8 mouse cellular contexts compared by ENCODE assay signal in genomic region chr8:83665969-83666865, GRCm38 (mm10). TPM values are rescaled to one million over a fixed set of nuclear protein-coding genes. Genes with fewer than 3 reads are reported as not detected.
DNase-seq lines count a peak whose midpoint lies in the region; ATAC-seq and TF ChIP-seq lines count a peak whose summit lies in the region.

Ptger1 (plus strand) TSS chr8:83666678.

- H3K27me3 ChIP-seq in intestine, postnatal 0 days (replicated peaks; ENCODE audit: control insufficient read depth, insufficient read depth, low read length) = no peaks in the 10 kb centered on the region

- WGBS in intestine, postnatal 0 days = 20% methylated on average over 14 of the region's 14 CpGs

- peak; percentile 24; the same call in 1 of the 2 replicates for ATAC-seq in frontal cortex, adult (ENCODE audit: low TSS enrichment)
- peak; percentile 7 for ATAC-seq in intestine, postnatal 0 days

- peak; percentile 42 for TF ChIP-seq CTCF in intestine, postnatal 0 days (IDR thresholded peaks at IDR 0.05; ENCODE audit: low read depth)

- H3K36me3 ChIP-seq in intestine, postnatal 0 days (ENCODE audit: control insufficient read depth, insufficient read depth) = peaks cover 32% of the 10 kb centered on the region

- no peak within 1 kb of the TSS for H3K9ac ChIP-seq in intestine, postnatal 0 days (ENCODE audit: low read depth, low read length)

- H3K4me3 ChIP-seq in intestine, postnatal 0 days (ENCODE audit: low read depth, low read length) = 0 out of 2 replicates have a peak within 1 kb of the TSS, but pooled peaks have one; percentile 9

- peaks cover 17% of the 10 kb centered on the region; the same call in 1 of the 2 replicates for H3K4me1 ChIP-seq in intestine, postnatal 0 days (replicated peaks; ENCODE audit: control insufficient read depth, insufficient read depth, low read length)

- H3K9me3 ChIP-seq in intestine, postnatal 0 days (ENCODE audit: control insufficient read depth) = no peaks in the 10 kb centered on the region

- DNase-seq in frontal cortex, postnatal 14 days (ENCODE audit: low spot score in 2 of 2) = no peak
- peak; percentile 53 for DNase-seq in adrenal gland, postnatal 25 days
- DNase-seq in heart, adult 18-20 months = peak; percentile 74 to 88
- peak; percentile 77 for DNase-seq in lung, postnatal 25 days (ENCODE audit: low spot score)
- DNase-seq in cerebellum, adult 9-10 months = no peak
- no peak for DNase-seq in c-Kit-positive CD71-positive TER-119-positive erythroid progenitor cells, embryonic 14.5 days (ENCODE audit: low spot score)

- H3K27ac ChIP-seq in intestine, postnatal 0 days (ENCODE audit: low read depth, low read length) = no peak within 1 kb of the TSS

- peak within 1 kb of the TSS; percentile 43; the same call in 1 of the 2 replicates for H3K4me2 ChIP-seq in intestine, postnatal 0 days (replicated peaks; ENCODE audit: low read depth)

RNA-seq across cellular contexts. Expression of gene Ptger1, which starts in this region (rescaled TPM):
- total RNA-seq in adrenal gland, postnatal 25 days (2021) = 0.86 and 2.5 TPM in 2 replicates
- under 1 TPM; 0.07 to 0.41 TPM for total RNA-seq in heart, adult 18-20 months (2021)
- polyA plus RNA-seq in intestine, postnatal 0 days (2015; fragmentation: Nextera tagmentation; extraction: Ambion mirVana) = 1.1 and 1.2 TPM in 2 replicates

Comparison
In these comparisons a context has a peak if more than half of its experiments do, and no peak if none do; other contexts are left out.
1. Peak in DNase-seq in heart, adult 18-20 months; RNA of the gene not detected or under 1 TPM.
2. DNase-seq: peak in adrenal gland, postnatal 25 days (single experiment) and lung, postnatal 25 days (single experiment); none in frontal cortex, postnatal 14 days (0 of 2), cerebellum, adult 9-10 months (single experiment) and c-Kit-positive CD71-positive TER-119-positive erythroid progenitor cells, embryonic 14.5 days (single experiment).